Mouse (Mus musculus) embryonic facial prominence, embryonic 11.5 days (tissue): ENCODE results near the gene Ceacam5. TPM values are rescaled to one million over a fixed set of nuclear protein-coding genes. Genes with fewer than 3 reads are reported as not detected.

Experiments used
- ATAC-seq: fragments of 200-750 bp; cut with Nextera tagmentation; replicated peaks from 2 replicates; pipeline ENCODE4 v1.8.0; 2017; ENCODE audit warnings: low read depth; ENCODE audit not compliant: insufficient number of reproducible peaks, low FRiP score, low TSS enrichment
- DNase-seq: peaks from one replicate; pipeline ENCODE4 v3.0.0-alpha.2; 2015; ENCODE audit warnings: low spot score
- H3K27ac ChIP-seq: fragments of 300-500 bp; sonication (generic); replicated peaks from 2 replicates; pipeline ENCODE4 v1.5.1; 2014; ENCODE audit warnings: mild to moderate bottlenecking, low read depth, low read length, control low read depth
- H3K27me3 ChIP-seq: fragments of 300-500 bp; sonication (generic); 2 replicates; pipeline ENCODE4 v1.6.1; 2014; ENCODE audit warnings: mild to moderate bottlenecking, low read length, moderate library complexity, mixed read lengths; ENCODE audit not compliant: control insufficient read depth, insufficient read depth
- H3K36me3 ChIP-seq: fragments of 300-500 bp; sonication (generic); replicated peaks from 2 replicates; pipeline ENCODE4 v1.6.1; 2014; ENCODE audit warnings: low read depth, mild to moderate bottlenecking, low read length, moderate library complexity, mixed read lengths; ENCODE audit not compliant: control insufficient read depth, insufficient read depth
- H3K4me1 ChIP-seq: fragments of 300-500 bp; sonication (generic); 2 replicates; pipeline ENCODE4 v1.6.1; 2014; ENCODE audit warnings: low read length, mixed read lengths; ENCODE audit not compliant: control insufficient read depth, insufficient read depth
- H3K4me2 ChIP-seq: fragments of 300-500 bp; sonication (generic); 2 replicates; pipeline ENCODE4 v1.6.1; 2014; ENCODE audit warnings: low read depth, mild to moderate bottlenecking, control low read depth, low read length, moderate library complexity
- H3K4me3 ChIP-seq: fragments of 300-500 bp; sonication (generic); 2 replicates; pipeline ENCODE4 v1.5.1; 2014; ENCODE audit warnings: low read depth, low read length, control low read depth
- H3K9ac ChIP-seq: fragments of 300-500 bp; sonication (generic); replicated peaks from 2 replicates; pipeline ENCODE4 v1.6.1; 2014; ENCODE audit warnings: mild to moderate bottlenecking, control low read depth, low read length
- H3K9me3 ChIP-seq: fragments of 300-500 bp; sonication (generic); replicated peaks from 2 replicates; pipeline ENCODE4 v1.6.1; 2016; ENCODE audit warnings: mild to moderate bottlenecking, low read length, inconsistent platforms, mixed read lengths; ENCODE audit not compliant: control insufficient read depth
- WGBS: fragments of 180-500 bp; shearing (Covaris S2); extraction: QIAGEN DNeasy Blood & Tissue Kit; methylation state at CpG from one replicate; pipeline ENCODE4 v1.1.7; 2014; 5-methylcytosine and 5-hydroxymethylcytosine counted together
- polyA plus RNA-seq: library from polyadenylated mRNA; unstranded; fragments of >200 nt; fragmentation: Nextera tagmentation; extraction: Ambion mirVana; gene quantifications from 2 replicates; pipeline ENCODE4 v1.2.1, GENCODE M21; 2014

Gene Ceacam5
- polyA plus RNA-seq = not detected in 2 replicates

DNA sequence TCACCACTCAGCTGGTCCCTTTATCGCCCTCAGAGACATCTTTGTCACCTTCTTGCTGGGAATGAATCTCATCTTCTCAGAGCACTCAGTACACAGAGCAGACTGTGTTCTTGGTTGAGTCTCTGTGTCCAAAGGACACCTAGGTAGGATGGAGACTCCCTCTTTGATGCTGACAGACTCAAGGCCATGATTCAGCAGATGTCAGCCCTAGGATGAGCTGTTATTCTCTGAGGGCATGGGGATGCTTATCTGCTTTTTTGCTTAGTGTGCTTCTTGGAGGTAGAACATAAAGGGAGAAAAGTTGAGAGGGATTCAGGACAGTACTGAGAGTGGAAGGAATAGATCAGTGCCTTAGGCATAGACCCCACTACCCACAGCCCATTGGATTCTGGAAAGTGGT lies at the start of gene Ceacam5:
Ceacam5 (plus strand) TSS at position 301 of the 400 bp plus-strand sequence.
- DNase-seq (no peak), ATAC-seq (no peak)
- Histone ChIP-seq H3K36me3 (no peaks in the 10 kb centered on the region), H3K27ac (no peak within 1 kb of the TSS), H3K4me3 (no peak within 1 kb of the TSS), H3K9ac (no peak within 1 kb of the TSS), H3K4me1 (no peaks in the 10 kb centered on the region), H3K27me3 (no peaks in the 10 kb centered on the region), H3K9me3 (peaks cover 9% of the 10 kb centered on the region; the same call in 1 of the 2 replicates), H3K4me2 (no peak within 1 kb of the TSS)
- WGBS = 49% methylated on average over 1 of the region's 1 CpGs

Other genes starting within 250 kb of the Ceacam5 start
- gene Ceacam14, start 99.4 kb downstream of the Ceacam5 start, polyA plus RNA-seq = not detected in 2 replicates
- not detected in 2 replicates for gene Gm5155, start 158.5 kb downstream of the Ceacam5 start, polyA plus RNA-seq